Mouse (Mus musculus) kidney, adult 2 months (tissue): ENCODE measurements around the gene Pla2g2c.

Source experiments
- CTCF ChIP-seq: fragments of 200-500 bp; conservative IDR thresholded peaks from 2 replicates; pipeline ENCODE4 v1.5.1; 2011; ENCODE audit warnings: low read depth, mild to moderate bottlenecking, control low read depth, low read length, moderate library complexity, mixed read lengths; ENCODE audit not compliant: insufficient read depth, insufficient read length
- POLR2A ChIP-seq: fragments of 200-500 bp; IDR thresholded peaks from one replicate; pipeline ENCODE4 v1.6.1; 2011; ENCODE audit warnings: low read depth, low read length, control low read depth

DNA sequence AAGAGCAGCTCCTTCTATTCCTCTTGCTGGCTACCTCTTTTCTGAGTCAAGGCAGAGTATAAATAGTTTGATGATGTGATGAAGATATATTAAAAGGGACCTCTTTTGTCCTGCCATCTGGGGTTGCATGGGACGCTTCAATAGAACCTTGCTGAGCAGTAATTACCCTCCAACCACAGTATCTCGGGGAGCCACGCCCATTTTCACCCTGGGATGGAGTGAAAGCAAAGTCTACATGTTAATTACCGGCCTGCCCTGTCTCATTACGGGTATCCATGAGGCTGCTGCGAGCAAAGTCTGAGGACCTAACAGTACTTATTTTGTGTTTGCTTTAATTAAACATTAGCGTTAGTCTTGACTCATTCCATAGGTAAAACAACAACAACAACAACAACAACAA is 27.9 kb upstream of the Pla2g2c start:
- TF ChIP-seq CTCF: no peak
- no peak for TF ChIP-seq POLR2A
